Mouse (Mus musculus) forebrain, postnatal 0 days (tissue): Measurements from ENCODE around the gene Rnf39. TPM values are rescaled to one million over a fixed set of nuclear protein-coding genes. Genes with fewer than 3 reads are reported as not detected.
A peak's percentile ranks its signal among the peaks of the same experiment; 100 is the strongest.

Experiments
- ATAC-seq: fragments of 200-750 bp; cut with Nextera tagmentation; 2 replicates; pipeline ENCODE4 v1.8.0; 2017; ENCODE audit warnings: mild to moderate bottlenecking, moderate library complexity
- DNase-seq: peaks from one replicate; pipeline ENCODE4 v3.0.0-alpha.2; 2015
- H3K27ac ChIP-seq: fragments of 300-500 bp; sonication (generic); 2 replicates; pipeline ENCODE4 v1.5.1; 2014; ENCODE audit warnings: low read depth, mild to moderate bottlenecking, antibody characterized with exemption, low read length, moderate library complexity, mixed read lengths
- H3K27me3 ChIP-seq: fragments of 300-500 bp; sonication (generic); 2 replicates; pipeline ENCODE4 v1.6.1; 2014; ENCODE audit warnings: mild to moderate bottlenecking, low read length, mixed read lengths; ENCODE audit not compliant: insufficient read depth
- H3K36me3 ChIP-seq: fragments of 300-500 bp; sonication (generic); 2 replicates; pipeline ENCODE4 v1.6.1; 2014; ENCODE audit warnings: mild to moderate bottlenecking, moderate library complexity; ENCODE audit not compliant: insufficient read depth
- H3K4me1 ChIP-seq: fragments of 300-500 bp; sonication (generic); 2 replicates; pipeline ENCODE4 v1.6.1; 2014; ENCODE audit warnings: antibody characterized with exemption; ENCODE audit not compliant: insufficient read depth
- H3K4me2 ChIP-seq: fragments of 300-500 bp; sonication (generic); 2 replicates; pipeline ENCODE4 v1.6.1; 2014; ENCODE audit warnings: low read depth, mild to moderate bottlenecking, moderate library complexity
- H3K4me3 ChIP-seq: fragments of 300-500 bp; sonication (generic); 2 replicates; pipeline ENCODE4 v1.5.1; 2014; ENCODE audit warnings: low read depth, low read length, mixed read lengths
- H3K9ac ChIP-seq: fragments of 300-500 bp; sonication (generic); 2 replicates; pipeline ENCODE4 v1.6.1; 2014; ENCODE audit warnings: mild to moderate bottlenecking
- H3K9me3 ChIP-seq: fragments of 300-500 bp; sonication (generic); 2 replicates; pipeline ENCODE4 v1.6.1; 2016; ENCODE audit warnings: low read length
- CTCF ChIP-seq: sonication (generic); IDR thresholded peaks from 2 replicates; pipeline ENCODE4 v1.5.1; 2016; ENCODE audit warnings: antibody characterized with exemption, control low read depth, low read depth
- WGBS: fragments of 180-500 bp; shearing (Covaris S2); extraction: QIAGEN DNeasy Blood & Tissue Kit; methylation state at CpG from one replicate; pipeline ENCODE4 v1.1.7; 2014; 5-methylcytosine and 5-hydroxymethylcytosine counted together
- polyA plus RNA-seq: library from polyadenylated mRNA; unstranded; fragments of >200 nt; fragmentation: Nextera tagmentation; extraction: Ambion mirVana; gene quantifications from 2 replicates; pipeline ENCODE4 v1.2.1, GENCODE M21; 2015
- total RNA-seq: library from RNA; depleted of rRNA; stranded (reverse); fragments of >200 nt; gene quantifications from 2 replicates; pipeline ENCODE4 v1.2.3, GENCODE M21; 2014

The Rnf39 gene
- total and polyA plus RNA-seq, 2 experiments from 2014 or later, result 1.8 to 2.4 TPM

DNA sequence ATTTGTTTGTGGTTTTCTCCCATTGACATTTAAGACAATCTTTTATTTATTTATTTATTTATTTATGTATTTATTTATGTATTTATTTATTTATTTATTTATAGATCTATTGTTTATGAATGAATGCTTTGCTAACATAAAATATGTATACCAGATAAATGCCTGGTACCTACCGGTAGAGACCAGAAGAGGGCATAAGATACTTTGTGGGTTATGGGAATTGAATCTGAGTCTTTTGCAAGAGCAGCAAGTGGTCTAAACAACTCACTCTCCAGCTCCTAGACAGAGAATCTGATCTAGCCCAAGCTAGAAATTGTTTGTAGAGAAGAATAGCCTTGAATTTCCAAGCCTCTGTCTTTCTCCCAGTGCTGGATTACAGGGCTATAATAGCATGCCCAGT is 42.0 kb upstream of the Rnf39 start:
- no peak for TF ChIP-seq CTCF
- H3K36me3 ChIP-seq, result no peaks in the 10 kb centered on the region
- ATAC-seq (no peak), DNase-seq (no peak)
- H3K27me3 ChIP-seq, result no peaks in the 10 kb centered on the region
- no peak overlapping the region for H3K27ac ChIP-seq
- no peaks in the 10 kb centered on the region for H3K4me1 ChIP-seq
- no peak overlapping the region for H3K4me3 ChIP-seq
- H3K9me3 ChIP-seq, result no peaks in the 10 kb centered on the region
- 37% methylated on average over 1 of the region's 1 CpGs for WGBS
- H3K9ac ChIP-seq, result no peak overlapping the region
- H3K4me2 ChIP-seq, result no peak overlapping the region

DNA sequence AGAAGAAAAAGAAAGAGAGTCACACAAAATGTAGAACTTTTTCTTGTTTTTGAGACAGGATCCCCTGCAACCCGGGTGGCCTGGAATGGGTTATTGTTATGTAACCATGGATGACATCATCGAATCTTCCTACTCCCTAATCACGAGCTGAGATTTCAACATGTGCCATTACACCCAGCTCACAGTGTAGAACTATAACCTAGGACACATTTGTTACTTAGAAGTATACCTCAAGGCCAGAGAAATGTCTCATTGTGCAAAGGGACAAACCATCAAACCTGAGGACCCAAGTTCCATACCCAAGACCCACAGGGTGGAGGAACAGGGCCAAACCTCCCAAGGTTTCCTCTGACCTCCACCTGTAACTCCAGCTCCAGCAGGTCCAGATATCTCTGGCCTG is 39.1 kb upstream of the Rnf39 start:
- Histone ChIP-seq H3K9ac (no peak overlapping the region), H3K4me3 (no peak overlapping the region), H3K9me3 (no peaks in the 10 kb centered on the region), H3K4me1 (no peaks in the 10 kb centered on the region), H3K36me3 (no peaks in the 10 kb centered on the region), H3K4me2 (no peak overlapping the region), H3K27ac (no peak overlapping the region), H3K27me3 (no peaks in the 10 kb centered on the region)
- ATAC-seq, result no peak
- no peak for DNase-seq
- WGBS, result 72% methylated on average over 3 of the region's 3 CpGs
- TF ChIP-seq CTCF, result no peak

DNA sequence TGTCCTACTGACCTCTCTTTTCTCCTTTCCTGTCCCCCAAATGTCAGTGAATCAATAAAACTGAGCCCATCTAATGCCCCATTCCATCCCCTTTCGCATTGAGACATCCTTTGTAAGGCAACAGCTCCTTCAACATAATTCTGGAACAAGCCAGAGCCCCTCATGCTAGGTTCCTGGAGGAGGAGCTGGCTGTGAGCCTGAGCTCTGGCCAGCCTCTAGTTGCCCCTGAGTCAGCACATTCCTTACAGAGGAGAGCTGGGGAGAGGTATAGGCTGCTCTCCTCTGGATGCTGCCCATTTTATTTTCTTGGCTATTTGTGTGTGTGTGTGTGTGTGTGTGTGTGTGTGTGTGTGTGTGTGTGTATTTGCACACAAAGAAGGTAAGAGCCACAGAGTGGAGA is 34.5 kb upstream of the Rnf39 start:
- Histone ChIP-seq H3K9me3 (no peaks in the 10 kb centered on the region), H3K36me3 (no peaks in the 10 kb centered on the region), H3K9ac (no peak overlapping the region), H3K27me3 (no peaks in the 10 kb centered on the region), H3K27ac (no peak overlapping the region), H3K4me1 (no peaks in the 10 kb centered on the region), H3K4me2 (no peak overlapping the region), H3K4me3 (no peak overlapping the region)
- ATAC-seq (no peak), DNase-seq (no peak)
- no peak for TF ChIP-seq CTCF
- WGBS, result 44% methylated on average over 1 of the region's 1 CpGs

DNA sequence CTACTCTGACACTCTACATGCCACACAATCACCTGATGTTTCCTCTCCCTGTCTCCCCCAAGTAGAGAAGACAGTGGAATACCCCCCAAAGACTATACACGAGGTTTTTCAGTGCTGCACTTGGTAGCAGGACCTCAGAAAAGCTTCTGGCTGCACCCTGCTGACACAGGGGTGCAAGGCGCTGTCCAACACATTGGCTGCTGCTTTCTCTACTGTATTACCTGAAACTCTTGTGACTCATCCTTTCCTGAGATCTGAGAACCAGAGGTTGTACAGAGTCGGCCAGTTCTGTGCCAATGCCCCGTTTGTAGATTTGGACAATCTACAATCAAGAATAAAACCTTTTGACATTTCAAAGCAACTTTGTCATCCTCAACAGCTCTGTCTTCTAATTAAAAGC is 32.9 kb upstream of the Rnf39 start:
- 64% methylated on average over 4 of the region's 4 CpGs for WGBS
- no peaks in the 10 kb centered on the region for H3K36me3 ChIP-seq

DNA sequence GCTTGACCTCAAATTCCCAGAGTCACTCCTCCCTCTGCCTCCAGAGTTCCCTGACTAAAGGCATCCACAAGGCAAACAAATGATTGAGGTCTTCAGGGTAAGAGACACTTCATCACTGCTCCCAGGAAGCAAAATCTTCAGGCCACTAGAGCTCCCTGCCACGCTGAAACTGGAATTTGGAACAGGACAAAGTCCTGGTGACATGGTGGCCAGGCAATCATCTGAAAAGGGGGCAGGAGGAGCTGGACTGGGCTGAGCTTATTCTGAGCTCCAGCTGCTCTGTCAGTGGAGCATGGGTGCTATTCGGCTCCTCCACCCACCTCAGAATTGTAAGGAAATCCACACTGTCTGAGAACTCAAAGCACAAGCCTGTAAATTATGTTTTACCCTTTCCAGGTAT is 30.7 kb upstream of the Rnf39 start:
- WGBS, result 78% methylated on average over 2 of the region's 2 CpGs
- no peak overlapping the region for H3K4me2 ChIP-seq
- H3K36me3 ChIP-seq, result no peaks in the 10 kb centered on the region
- H3K9me3 ChIP-seq, result no peaks in the 10 kb centered on the region
- no peak overlapping the region for H3K4me3 ChIP-seq
- ATAC-seq, result no peak
- H3K4me1 ChIP-seq, result no peaks in the 10 kb centered on the region
- no peaks in the 10 kb centered on the region for H3K27me3 ChIP-seq
- no peak for DNase-seq
- H3K9ac ChIP-seq, result no peak overlapping the region
- TF ChIP-seq CTCF, result no peak
- H3K27ac ChIP-seq, result no peak overlapping the region

More for the DNA sequence above, 32.9 kb upstream of the Rnf39 start:
- ATAC-seq (no peak), DNase-seq (no peak)
- Histone ChIP-seq H3K4me3 (no peak overlapping the region), H3K27ac (no peak overlapping the region), H3K9me3 (no peaks in the 10 kb centered on the region), H3K4me1 (no peaks in the 10 kb centered on the region), H3K27me3 (no peaks in the 10 kb centered on the region), H3K4me2 (no peak overlapping the region), H3K9ac (no peak overlapping the region)
- no peak for TF ChIP-seq CTCF

DNA sequence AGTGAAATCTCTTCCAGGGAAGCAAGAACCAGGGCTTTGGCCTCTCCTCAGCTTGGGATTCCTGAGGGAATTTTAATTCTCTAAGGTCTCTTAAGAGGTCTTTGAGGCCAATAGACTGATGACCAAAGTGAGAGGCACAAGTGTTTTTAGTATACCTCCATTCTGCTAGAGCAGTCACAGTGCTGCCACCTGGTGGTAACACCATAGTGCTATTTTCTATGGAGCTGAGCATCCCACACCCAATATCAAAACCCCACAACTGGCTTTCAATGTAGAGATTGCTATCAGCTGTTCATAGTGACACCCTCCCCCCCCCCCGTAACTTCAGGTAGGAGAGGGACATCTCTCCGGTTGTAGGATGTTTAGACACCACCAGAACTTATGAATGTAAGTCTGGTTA is 28.6 kb upstream of the Rnf39 start:
- peak; percentile 75 for TF ChIP-seq CTCF
- 15% methylated on average over 2 of the region's 2 CpGs for WGBS
- no peaks in the 10 kb centered on the region for H3K9me3 ChIP-seq
- no peaks in the 10 kb centered on the region for H3K36me3 ChIP-seq
- DNase-seq (peak; percentile 73), ATAC-seq (peak; percentile 42; the same call in 1 of the 2 replicates)
- no peak overlapping the region for H3K27ac ChIP-seq
- H3K4me1 ChIP-seq, result no peaks in the 10 kb centered on the region
- no peak overlapping the region for H3K4me2 ChIP-seq
- H3K4me3 ChIP-seq, result no peak overlapping the region
- no peak overlapping the region for H3K9ac ChIP-seq
- no peaks in the 10 kb centered on the region for H3K27me3 ChIP-seq

DNA sequence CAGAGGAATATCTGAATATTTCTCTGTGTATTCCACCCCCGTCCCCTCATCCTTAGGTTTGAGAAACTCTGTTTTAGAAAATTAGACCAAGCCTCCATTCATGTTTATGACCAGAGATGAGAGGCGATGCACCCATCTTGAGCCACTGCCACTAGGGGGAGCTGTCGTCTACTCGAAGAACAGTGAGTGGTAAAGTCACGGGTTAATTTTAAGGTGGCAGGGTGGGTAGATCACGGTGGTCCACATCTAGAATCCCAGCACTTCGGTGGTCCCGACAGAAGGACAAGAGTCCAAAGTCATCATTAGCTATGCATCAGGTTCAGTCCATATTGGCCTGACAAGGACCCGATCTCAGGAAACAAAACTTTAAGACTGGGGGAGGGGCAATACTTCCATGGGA is 27.6 kb upstream of the Rnf39 start:
- H3K4me2 ChIP-seq, result no peak overlapping the region
- no peak overlapping the region for H3K4me3 ChIP-seq
- H3K36me3 ChIP-seq, result no peaks in the 10 kb centered on the region
- H3K9me3 ChIP-seq, result no peaks in the 10 kb centered on the region
- H3K27me3 ChIP-seq, result no peaks in the 10 kb centered on the region
- DNase-seq (peak; percentile 43), ATAC-seq (no peak)
- TF ChIP-seq CTCF, result peak; percentile 75
- H3K9ac ChIP-seq, result no peak overlapping the region
- H3K27ac ChIP-seq, result no peak overlapping the region
- H3K4me1 ChIP-seq, result no peaks in the 10 kb centered on the region
- WGBS, result 13% methylated on average over 9 of the region's 9 CpGs

DNA sequence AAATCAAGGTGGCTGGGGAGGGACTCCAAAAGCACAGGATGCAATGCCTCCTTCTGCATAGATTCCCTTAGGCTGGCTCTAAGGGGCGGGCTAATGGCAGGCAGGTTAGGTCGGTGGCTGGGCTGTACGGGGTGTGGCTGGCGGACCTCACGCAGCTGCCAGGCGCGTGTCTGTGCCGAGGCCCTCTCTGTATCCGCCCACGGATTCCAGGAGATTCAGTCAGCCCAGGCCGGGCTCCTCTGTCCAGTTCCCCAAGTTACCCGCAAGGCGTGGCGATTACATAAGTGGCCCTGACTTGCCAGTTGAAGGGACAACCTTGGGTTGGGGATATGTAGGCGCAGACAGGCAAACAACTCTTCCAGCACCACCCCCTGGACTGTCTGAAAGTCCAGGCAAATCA is 22.5 kb upstream of the Rnf39 start:
- WGBS, result 57% methylated on average over 15 of the region's 15 CpGs
- Histone ChIP-seq H3K9me3 (no peaks in the 10 kb centered on the region), H3K4me3 (no peak overlapping the region), H3K27me3 (no peaks in the 10 kb centered on the region), H3K4me2 (no peak overlapping the region), H3K9ac (no peak overlapping the region), H3K36me3 (no peaks in the 10 kb centered on the region), H3K27ac (no peak overlapping the region), H3K4me1 (no peaks in the 10 kb centered on the region)
- DNase-seq, result no peak
- no peak for ATAC-seq
- no peak for TF ChIP-seq CTCF
